Mouse (Mus musculus) midbrain, embryonic 16.5 days (tissue): ENCODE measurements at regions not wholly inside any gene's neighbourhood (a gene's known extent, or its start where the extent isn't known, plus 50 kb on each side); places are given as distances from the start of the nearest gene placed in this dataset.

Experiments used
- ATAC-seq: fragments of 200-750 bp; cut with Nextera tagmentation; 2 replicates; pipeline ENCODE4 v1.8.0; 2017; ENCODE audit warnings: moderate TSS enrichment
- H3K27ac ChIP-seq: fragments of 300-500 bp; sonication (generic); 2 replicates; pipeline ENCODE4 v1.5.1; 2014; ENCODE audit warnings: mild to moderate bottlenecking, low read length, mixed read lengths
- H3K27me3 ChIP-seq: fragments of 300-500 bp; sonication (generic); 2 replicates; pipeline ENCODE4 v1.6.1; 2014; ENCODE audit warnings: low read depth, low read length, mixed read lengths; ENCODE audit not compliant: control insufficient read depth, insufficient read depth
- H3K36me3 ChIP-seq: fragments of 300-500 bp; sonication (generic); 2 replicates; pipeline ENCODE4 v1.6.1; 2014; ENCODE audit warnings: mild to moderate bottlenecking, low read length, moderate library complexity, mixed read lengths; ENCODE audit not compliant: control insufficient read depth, insufficient read depth
- H3K4me1 ChIP-seq: fragments of 300-500 bp; sonication (generic); 2 replicates; pipeline ENCODE4 v1.6.1; 2014; ENCODE audit warnings: mild to moderate bottlenecking, low read length, mixed read lengths; ENCODE audit not compliant: control insufficient read depth, insufficient read depth
- H3K4me2 ChIP-seq: fragments of 300-500 bp; sonication (generic); 2 replicates; pipeline ENCODE4 v1.6.1; 2014; ENCODE audit warnings: mild to moderate bottlenecking, low read length, mixed read lengths
- H3K4me3 ChIP-seq: fragments of 300-500 bp; sonication (generic); 2 replicates; pipeline ENCODE4 v1.5.1; 2014; ENCODE audit warnings: low read depth, mild to moderate bottlenecking, low read length, moderate library complexity, mixed read lengths
- H3K9ac ChIP-seq: fragments of 300-500 bp; sonication (generic); 2 replicates; pipeline ENCODE4 v1.6.1; 2014; ENCODE audit warnings: low read depth, low read length, mixed read lengths
- H3K9me3 ChIP-seq: fragments of 300-500 bp; sonication (generic); replicated peaks from 2 replicates; pipeline ENCODE4 v1.6.1; 2014; ENCODE audit warnings: mild to moderate bottlenecking, low read length, mixed read lengths; ENCODE audit not compliant: control insufficient read depth, poor library complexity, severe bottlenecking
- WGBS: fragments of 180-500 bp; shearing (Covaris S2); extraction: QIAGEN DNeasy Blood & Tissue Kit; methylation state at CpG from one replicate; pipeline ENCODE4 v1.1.7; 2014; 5-methylcytosine and 5-hydroxymethylcytosine counted together

GRCm38 (mm10) chr13:99100430-99101409 lies 83.9 kb upstream of the Zfp366 start:
- Histone ChIP-seq H3K9ac (peak overlapping the region; percentile 40; the same call in 1 of the 2 replicates), H3K27me3 (no peaks in the 10 kb centered on the region), H3K4me3 (peak overlapping the region; percentile 23; the same call in 1 of the 2 replicates), H3K4me2 (peak overlapping the region; percentile 46), H3K4me1 (peaks cover 6% of the 10 kb centered on the region), H3K36me3 (no peaks in the 10 kb centered on the region), H3K27ac (peak overlapping the region; percentile 48), H3K9me3 (no peaks in the 10 kb centered on the region)
- ATAC-seq: peak; percentile 91
- WGBS: 30% methylated on average over 25 of the region's 25 CpGs

GRCm38 (mm10) chr13:99099794-99100429 lies 84.7 kb upstream of the Zfp366 start:
- peaks cover 6% of the 10 kb centered on the region for H3K4me1 ChIP-seq
- WGBS: 29% methylated on average over 6 of the region's 6 CpGs
- peak; percentile 59 for ATAC-seq
- no peaks in the 10 kb centered on the region for H3K27me3 ChIP-seq
- H3K9ac ChIP-seq: peak overlapping the region; percentile 40; the same call in 1 of the 2 replicates
- peak overlapping the region; percentile 23; the same call in 1 of the 2 replicates for H3K4me3 ChIP-seq
- H3K9me3 ChIP-seq: no peaks in the 10 kb centered on the region
- no peaks in the 10 kb centered on the region for H3K36me3 ChIP-seq
- H3K27ac ChIP-seq: peak overlapping the region; percentile 48
- H3K4me2 ChIP-seq: peak overlapping the region; percentile 46

- Histone ChIP-seq H3K27me3 (no peaks in the 10 kb centered on the region), H3K4me2 (no peak overlapping the region), H3K9me3 (no peaks in the 10 kb centered on the region), H3K4me3 (no peak overlapping the region), H3K36me3 (no peaks in the 10 kb centered on the region), H3K9ac (no peak overlapping the region), H3K27ac (peak overlapping the region; percentile 48; the same call in 1 of the 2 replicates), H3K4me1 (peaks cover 6% of the 10 kb centered on the region)
- 83% methylated on average over 7 of the region's 7 CpGs for WGBS
- no peak for ATAC-seq
Observed at GRCm38 (mm10) chr13:99099226-99099625, 85.4 kb upstream of the Zfp366 start.

- no peaks in the 10 kb centered on the region for H3K9me3 ChIP-seq
- WGBS: 96% methylated on average over 6 of the region's 6 CpGs
Observed at GRCm38 (mm10) chr13:99097606-99098545, 86.7 kb upstream of the Zfp366 start.

GRCm38 (mm10) chr13:99096837-99097236 lies 87.8 kb upstream of the Zfp366 start:
- no peak overlapping the region for H3K4me3 ChIP-seq
- H3K4me1 ChIP-seq: peaks cover 23% of the 10 kb centered on the region
- no peak overlapping the region for H3K4me2 ChIP-seq
- no peak overlapping the region for H3K9ac ChIP-seq
- no peak for ATAC-seq
- no peaks in the 10 kb centered on the region for H3K27me3 ChIP-seq
- no peaks in the 10 kb centered on the region for H3K36me3 ChIP-seq
- H3K27ac ChIP-seq: no peak overlapping the region
- 86% methylated on average over 6 of the region's 6 CpGs for WGBS
- H3K9me3 ChIP-seq: no peaks in the 10 kb centered on the region

More at GRCm38 (mm10) chr13:99097606-99098545, 86.7 kb upstream of the Zfp366 start:
- H3K36me3 ChIP-seq: no peaks in the 10 kb centered on the region
- no peak overlapping the region for H3K4me3 ChIP-seq
- H3K4me1 ChIP-seq: peaks cover 15% of the 10 kb centered on the region
- no peaks in the 10 kb centered on the region for H3K27me3 ChIP-seq
- ATAC-seq: no peak
- H3K4me2 ChIP-seq: no peak overlapping the region
- H3K27ac ChIP-seq: no peak overlapping the region
- no peak overlapping the region for H3K9ac ChIP-seq

GRCm38 (mm10) chr13:99095006-99095405 lies 89.6 kb upstream of the Zfp366 start:
- Histone ChIP-seq H3K9ac (no peak overlapping the region), H3K27ac (no peak overlapping the region), H3K9me3 (no peaks in the 10 kb centered on the region), H3K27me3 (no peaks in the 10 kb centered on the region), H3K4me2 (no peak overlapping the region), H3K4me3 (no peak overlapping the region), H3K36me3 (no peaks in the 10 kb centered on the region), H3K4me1 (peaks cover 16% of the 10 kb centered on the region)
- WGBS: 97% methylated on average over 5 of the region's 5 CpGs
- no peak for ATAC-seq

GRCm38 (mm10) chr13:99094221-99094620 lies 90.4 kb upstream of the Zfp366 start:
- H3K27ac ChIP-seq: no peak overlapping the region

GRCm38 (mm10) chr13:99093269-99093668 lies 91.4 kb upstream of the Zfp366 start:
- no peak overlapping the region for H3K4me3 ChIP-seq
- H3K36me3 ChIP-seq: no peaks in the 10 kb centered on the region
- H3K9ac ChIP-seq: no peak overlapping the region
- peaks cover 16% of the 10 kb centered on the region for H3K4me1 ChIP-seq
- H3K4me2 ChIP-seq: peak overlapping the region; percentile 7; the same call in 1 of the 2 replicates
- ATAC-seq: peak; percentile 98
- H3K9me3 ChIP-seq: no peaks in the 10 kb centered on the region
- H3K27ac ChIP-seq: peak overlapping the region; percentile 80
- WGBS: 6% methylated on average over 9 of the region's 9 CpGs
- no peaks in the 10 kb centered on the region for H3K27me3 ChIP-seq

More at GRCm38 (mm10) chr13:99094221-99094620, 90.4 kb upstream of the Zfp366 start:
- Histone ChIP-seq H3K9ac (no peak overlapping the region), H3K9me3 (no peaks in the 10 kb centered on the region), H3K4me1 (peaks cover 16% of the 10 kb centered on the region), H3K36me3 (no peaks in the 10 kb centered on the region), H3K27me3 (no peaks in the 10 kb centered on the region), H3K4me2 (no peak overlapping the region), H3K4me3 (no peak overlapping the region)
- ATAC-seq: no peak
- 71% methylated on average over 5 of the region's 5 CpGs for WGBS
